Mouse (Mus musculus) ovary, postnatal 10 days (tissue): Measurements from ENCODE around the gene Gm49354.

ENCODE experiments used
- DNase-seq: peaks from one replicate; pipeline ENCODE4 v3.0.0; 2022; ENCODE audit warnings: low spot score

Gene Gm49354

DNA sequence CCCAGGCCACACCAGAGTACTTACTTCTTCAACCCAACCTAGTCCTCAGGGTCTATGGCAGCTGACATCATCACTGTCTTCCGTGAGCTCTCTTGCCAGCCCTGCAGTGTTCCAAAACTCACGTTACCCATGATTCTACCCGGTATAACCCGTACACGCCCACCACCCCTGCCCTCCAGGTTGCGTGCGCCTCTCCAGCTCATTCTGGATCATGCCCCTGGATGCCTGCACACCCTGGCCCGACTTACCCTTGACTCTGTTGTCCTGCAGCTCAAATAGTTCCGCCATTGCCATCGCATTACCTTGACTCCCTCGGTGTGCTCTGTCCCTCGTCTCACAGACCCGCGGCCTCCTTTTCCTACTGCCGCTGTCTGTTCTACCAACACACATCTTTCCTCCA, 71.8 kb downstream of the Gm49354 start, which contains the start of gene Spata31d1a:
Gene Spata31d1a, minus strand, starts transcription at position 101 of the 400 bp plus-strand sequence.
- DNase-seq: no peak
